Mouse (Mus musculus) gonadal fat pad, adult 2 months (tissue): ENCODE results near the gene Zmiz1. TPM values are rescaled to one million over a fixed set of nuclear protein-coding genes. Genes with fewer than 3 reads are reported as not detected.

Experiments used
- DNase-seq: peaks from one replicate; pipeline ENCODE4 v3.0.0-alpha.2; 2012; ENCODE audit warnings: low read depth
- polyA plus RNA-seq: library from polyadenylated mRNA; depleted of rRNA; stranded (reverse); fragments of >200 nt; gene quantifications from 2 replicates; pipeline ENCODE4 v1.2.3, GENCODE M21; 2012

Zmiz1 gene
- polyA plus RNA-seq, 1 experiment = 16.3 TPM

- peak; percentile 99 for DNase-seq
Observed at GRCm38 (mm10) chr14:25588946-25589937, 130.3 kb downstream of the Zmiz1 start.

- DNase-seq = no peak
Observed at GRCm38 (mm10) chr14:25591000-25591399, 132.0 kb downstream of the Zmiz1 start.

- no peak for DNase-seq
Observed at GRCm38 (mm10) chr14:25591426-25591825, 132.4 kb downstream of the Zmiz1 start.

GRCm38 (mm10) chr14:25592522-25592921 is 133.5 kb downstream of the Zmiz1 start:
- DNase-seq = no peak

- no peak for DNase-seq
Observed at GRCm38 (mm10) chr14:25593876-25594275, 134.9 kb downstream of the Zmiz1 start.

- DNase-seq = no peak
Observed at GRCm38 (mm10) chr14:25594611-25595010, 135.6 kb downstream of the Zmiz1 start.

- no peak for DNase-seq
Observed at GRCm38 (mm10) chr14:25598960-25599359, 140.0 kb downstream of the Zmiz1 start.

- DNase-seq = no peak
Observed at GRCm38 (mm10) chr14:25599934-25600333, 140.9 kb downstream of the Zmiz1 start.

- DNase-seq = no peak
Observed at GRCm38 (mm10) chr14:25600358-25600757, 141.4 kb downstream of the Zmiz1 start.

GRCm38 (mm10) chr14:25600951-25601350 is 142.0 kb downstream of the Zmiz1 start:
- no peak for DNase-seq

GRCm38 (mm10) chr14:25602018-25602417 is 143.0 kb downstream of the Zmiz1 start:
- DNase-seq = no peak

GRCm38 (mm10) chr14:25604395-25605142 is 145.6 kb downstream of the Zmiz1 start:
- DNase-seq = no peak

GRCm38 (mm10) chr14:25606372-25607140 is 147.6 kb downstream of the Zmiz1 start:
- no peak for DNase-seq

GRCm38 (mm10) chr14:25607141-25607967 is 148.4 kb downstream of the Zmiz1 start:
- DNase-seq = no peak

- DNase-seq = no peak
Observed at GRCm38 (mm10) chr14:25607968-25608491, 149.0 kb downstream of the Zmiz1 start.

GRCm38 (mm10) chr14:25608618-25609017 is 149.6 kb downstream of the Zmiz1 start:
- DNase-seq = no peak

- no peak for DNase-seq
Observed at GRCm38 (mm10) chr14:25609355-25609754, 150.4 kb downstream of the Zmiz1 start.

GRCm38 (mm10) chr14:25610396-25611158 is 151.6 kb downstream of the Zmiz1 start:
- no peak for DNase-seq

GRCm38 (mm10) chr14:25611159-25611697 is 152.2 kb downstream of the Zmiz1 start:
- DNase-seq = no peak
